8 mouse cellular contexts compared by ENCODE assay signal in genomic region chr2:136947937-136948336, GRCm38 (mm10). TPM values are rescaled to one million over a fixed set of nuclear protein-coding genes. Genes with fewer than 3 reads are reported as not detected.
DNase-seq lines count a peak whose midpoint lies in the region; ATAC-seq and TF ChIP-seq lines count a peak whose summit lies in the region.
"Had no signal": no experiment of that assay in that cellular context is flagged by ENCODE, and none has a peak within 500 bp of the region (broad histone marks: within the 10 kb centered on the region; RNA-seq: fewer than 3 reads in every experiment).

No protein-coding gene starts in this region.

- H3K4me2 ChIP-seq in limb, embryonic 12.5 days = no peak overlapping the region
- H3K4me2 ChIP-seq in neural tube, embryonic 15.5 days = no peak overlapping the region
- H3K4me2 ChIP-seq in forebrain, postnatal 0 days (ENCODE audit: low read depth) = no peak overlapping the region

- WGBS in limb, embryonic 12.5 days = 4% methylated on average over 5 of the region's 5 CpGs
- 10% methylated on average over 5 of the region's 5 CpGs for WGBS in limb, embryonic 10.5 days
- WGBS in kidney, adult 2 months = 12% methylated on average over 5 of the region's 5 CpGs
- 59% methylated on average over 5 of the region's 5 CpGs for WGBS in neural tube, embryonic 15.5 days
- WGBS in forebrain, postnatal 0 days = 42% methylated on average over 5 of the region's 5 CpGs

- DNase-seq in limb, embryonic 10.5 days (ENCODE audit: low spot score) = no peak
- DNase-seq in gastrocnemius, postnatal 25 days = peak; percentile 36
- peak; percentile 51 for DNase-seq in kidney, adult 2 months
- DNase-seq in cerebellum, adult 11 months = no peak
- DNase-seq in forebrain, postnatal 0 days = no peak

- no peak for TF ChIP-seq CTCF in kidney, adult 2 months (conservative IDR thresholded peaks at IDR 0.05; ENCODE audit: insufficient read depth, insufficient read length, low read depth, low read length)
- TF ChIP-seq CTCF in forebrain, postnatal 0 days (IDR thresholded peaks at IDR 0.05; ENCODE audit: low read depth) = no peak

- no peak for ATAC-seq in limb, embryonic 12.5 days (ENCODE audit: insufficient number of reproducible peaks, insufficient read depth, low FRiP score, low TSS enrichment, low read depth)
- no peak for ATAC-seq in neural tube, embryonic 15.5 days (ENCODE audit: low FRiP score)
- no peak for ATAC-seq in forebrain, postnatal 0 days

- no peak overlapping the region for H3K9ac ChIP-seq in limb, embryonic 12.5 days (replicated peaks)
- no peak overlapping the region for H3K9ac ChIP-seq in neural tube, embryonic 15.5 days (replicated peaks)
- no peak overlapping the region for H3K9ac ChIP-seq in forebrain, postnatal 0 days
- H3K9ac ChIP-seq: liver, embryonic 14.5 days had no signal

- peaks cover 6% of the 10 kb centered on the region; the same call in 1 of the 2 replicates for H3K4me1 ChIP-seq in limb, embryonic 12.5 days (replicated peaks)
- H3K4me1 ChIP-seq in limb, embryonic 10.5 days = peaks cover 14% of the 10 kb centered on the region
- H3K4me1 ChIP-seq in kidney, adult 2 months (ENCODE audit: control insufficient read depth, insufficient read depth, low read length) = peaks cover 11% of the 10 kb centered on the region
- H3K4me1 ChIP-seq in neural tube, embryonic 15.5 days = no peaks in the 10 kb centered on the region
- H3K4me1 ChIP-seq in forebrain, postnatal 0 days (ENCODE audit: insufficient read depth) = no peaks in the 10 kb centered on the region

- H3K9me3 ChIP-seq in limb, embryonic 12.5 days = no peaks in the 10 kb centered on the region
- no peaks in the 10 kb centered on the region for H3K9me3 ChIP-seq in limb, embryonic 10.5 days (replicated peaks)
- H3K9me3 ChIP-seq in neural tube, embryonic 15.5 days (replicated peaks) = no peaks in the 10 kb centered on the region
- no peaks in the 10 kb centered on the region for H3K9me3 ChIP-seq in forebrain, postnatal 0 days (ENCODE audit: low read length)

- no peak for TF ChIP-seq POLR2A in kidney, adult 2 months (IDR thresholded peaks at IDR 0.05; ENCODE audit: low read depth, low read length)

- no peak overlapping the region for H3K4me3 ChIP-seq in limb, embryonic 12.5 days (replicated peaks)
- no peak overlapping the region for H3K4me3 ChIP-seq in limb, embryonic 10.5 days
- no peak overlapping the region for H3K4me3 ChIP-seq in kidney, adult 2 months (ENCODE audit: insufficient read depth, low read depth, low read length)
- no peak overlapping the region for H3K4me3 ChIP-seq in neural tube, embryonic 15.5 days (replicated peaks)
- H3K4me3 ChIP-seq in forebrain, postnatal 0 days (ENCODE audit: low read depth, low read length) = no peak overlapping the region

- H3K27me3 ChIP-seq in limb, embryonic 12.5 days = no peaks in the 10 kb centered on the region
- no peaks in the 10 kb centered on the region for H3K27me3 ChIP-seq in limb, embryonic 10.5 days (ENCODE audit: low read depth, poor library complexity, severe bottlenecking)
- no peaks in the 10 kb centered on the region for H3K27me3 ChIP-seq in kidney, adult 2 months (replicated peaks; ENCODE audit: control insufficient read depth, insufficient read depth, low read length)
- H3K27me3 ChIP-seq in neural tube, embryonic 15.5 days (replicated peaks) = no peaks in the 10 kb centered on the region
- no peaks in the 10 kb centered on the region for H3K27me3 ChIP-seq in forebrain, postnatal 0 days (ENCODE audit: insufficient read depth, low read length)

- H3K36me3 ChIP-seq in limb, embryonic 12.5 days = no peaks in the 10 kb centered on the region
- no peaks in the 10 kb centered on the region for H3K36me3 ChIP-seq in limb, embryonic 10.5 days
- H3K36me3 ChIP-seq in kidney, adult 2 months (ENCODE audit: control insufficient read depth, insufficient read depth, low read length) = no peaks in the 10 kb centered on the region
- H3K36me3 ChIP-seq in neural tube, embryonic 15.5 days = no peaks in the 10 kb centered on the region
- H3K36me3 ChIP-seq in forebrain, postnatal 0 days (ENCODE audit: insufficient read depth) = no peaks in the 10 kb centered on the region

- peak overlapping the region; percentile 42; the same call in 1 of the 2 replicates for H3K27ac ChIP-seq in limb, embryonic 12.5 days
- no peak overlapping the region for H3K27ac ChIP-seq in limb, embryonic 10.5 days
- H3K27ac ChIP-seq in kidney, adult 2 months (ENCODE audit: insufficient read depth, low read depth, low read length) = no peak overlapping the region
- 0 out of 2 replicates have a peak overlapping the region, but pooled peaks have one; percentile 1 for H3K27ac ChIP-seq in neural tube, embryonic 15.5 days (replicated peaks)
- H3K27ac ChIP-seq in forebrain, postnatal 0 days (ENCODE audit: low read depth, low read length) = no peak overlapping the region
- H3K27ac ChIP-seq: liver, embryonic 14.5 days had no signal

RNA-seq across cellular contexts. Expression of gene AL731706.1, which starts 56.7 kb away (rescaled TPM):
- polyA plus RNA-seq in limb, embryonic 12.5 days (2016; fragmentation: Nextera tagmentation; extraction: Ambion mirVana) = 26.7 and 28.2 TPM in 2 replicates
- 18.9 and 21.7 TPM in 2 replicates for polyA plus RNA-seq in limb, embryonic 10.5 days (2016; fragmentation: Nextera tagmentation; extraction: Ambion mirVana)
- 10 to 100 TPM; 17.8 to 24.1 TPM for total RNA-seq in gastrocnemius, postnatal 25 days (2021)
- polyA plus RNA-seq in kidney, adult 2 months (2012; rRNA removed) = 5.2 and 15.3 TPM in 2 replicates
- 23.4 and 24.0 TPM in 2 replicates for polyA plus RNA-seq in neural tube, embryonic 15.5 days (2015; fragmentation: Nextera tagmentation; extraction: Ambion mirVana)
- total RNA-seq in forebrain, postnatal 0 days (2014; rRNA removed) = 4.0 and 12.3 TPM in 2 replicates
- polyA plus RNA-seq in forebrain, postnatal 0 days (2015; fragmentation: Nextera tagmentation; extraction: Ambion mirVana) = 17.6 and 19.3 TPM in 2 replicates

RNA-seq across cellular contexts. Expression of gene Mkks, which starts 56.7 kb away (rescaled TPM):
- 12.0 and 13.1 TPM in 2 replicates for polyA plus RNA-seq in limb, embryonic 12.5 days (2016; fragmentation: Nextera tagmentation; extraction: Ambion mirVana)
- 11.8 and 12.4 TPM in 2 replicates for polyA plus RNA-seq in limb, embryonic 10.5 days (2016; fragmentation: Nextera tagmentation; extraction: Ambion mirVana)
- 10 to 100 TPM; 21.6 to 28.7 TPM for total RNA-seq in gastrocnemius, postnatal 25 days (2021)
- polyA plus RNA-seq in kidney, adult 2 months (2012; rRNA removed) = 10.2 and 10.9 TPM in 2 replicates
- 13.8 and 15.1 TPM in 2 replicates for polyA plus RNA-seq in neural tube, embryonic 15.5 days (2015; fragmentation: Nextera tagmentation; extraction: Ambion mirVana)
- total RNA-seq in forebrain, postnatal 0 days (2014; rRNA removed) = 11.9 and 14.3 TPM in 2 replicates
- 6.4 and 10.3 TPM in 2 replicates for polyA plus RNA-seq in forebrain, postnatal 0 days (2015; fragmentation: Nextera tagmentation; extraction: Ambion mirVana)

RNA-seq across cellular contexts. Expression of gene Slx4ip, which starts 56.9 kb away (rescaled TPM):
- 8.8 and 9.0 TPM in 2 replicates for polyA plus RNA-seq in limb, embryonic 12.5 days (2016; fragmentation: Nextera tagmentation; extraction: Ambion mirVana)
- 6.1 and 7.4 TPM in 2 replicates for polyA plus RNA-seq in limb, embryonic 10.5 days (2016; fragmentation: Nextera tagmentation; extraction: Ambion mirVana)
- 1 to 10 TPM; 2.5 to 3.0 TPM for total RNA-seq in gastrocnemius, postnatal 25 days (2021)
- polyA plus RNA-seq in kidney, adult 2 months (2012; rRNA removed) = 0.46 and 0.58 TPM in 2 replicates
- 11.0 and 12.1 TPM in 2 replicates for polyA plus RNA-seq in neural tube, embryonic 15.5 days (2015; fragmentation: Nextera tagmentation; extraction: Ambion mirVana)
- total RNA-seq in forebrain, postnatal 0 days (2014; rRNA removed) = 8.5 and 13.6 TPM in 2 replicates
- 5.1 and 8.1 TPM in 2 replicates for polyA plus RNA-seq in forebrain, postnatal 0 days (2015; fragmentation: Nextera tagmentation; extraction: Ambion mirVana)

Comparison
In these comparisons a context has a peak if more than half of its experiments do, and no peak if none do; other contexts are left out.
1. H3K27ac ChIP-seq: peak in limb, embryonic 12.5 days (single experiment) and neural tube, embryonic 15.5 days (single experiment); none in limb, embryonic 10.5 days (single experiment), kidney, adult 2 months (single experiment) and forebrain, postnatal 0 days (single experiment).
2. DNase-seq: peak in gastrocnemius, postnatal 25 days (single experiment) and kidney, adult 2 months (single experiment); none in limb, embryonic 10.5 days (single experiment), cerebellum, adult 11 months (single experiment) and forebrain, postnatal 0 days (single experiment).